9 mouse cellular contexts compared by ENCODE assay signal in genomic region chr2:156430326-156430725, GRCm38 (mm10). TPM values are rescaled to one million over a fixed set of nuclear protein-coding genes. Genes with fewer than 3 reads are reported as not detected.
DNase-seq lines count a peak whose midpoint lies in the region; ATAC-seq lines count a peak whose summit lies in the region.
"Had no signal": no experiment of that assay in that cellular context is flagged by ENCODE, and none has a peak within 500 bp of the region (broad histone marks: within the 10 kb centered on the region; RNA-seq: fewer than 3 reads in every experiment).

No protein-coding gene starts in this region.

- no peaks in the 10 kb centered on the region for H3K27me3 ChIP-seq in kidney, embryonic 15.5 days
- no peaks in the 10 kb centered on the region for H3K27me3 ChIP-seq in embryonic facial prominence, embryonic 15.5 days
- no peaks in the 10 kb centered on the region for H3K27me3 ChIP-seq in intestine, embryonic 16.5 days (replicated peaks; ENCODE audit: control insufficient read depth, insufficient read depth, low read length)

- H3K27ac ChIP-seq in kidney, embryonic 15.5 days = peak overlapping the region; percentile 55; the same call in 1 of the 2 replicates
- peak overlapping the region; percentile 13; the same call in 1 of the 2 replicates for H3K27ac ChIP-seq in embryonic facial prominence, embryonic 15.5 days (replicated peaks)
- no peak overlapping the region for H3K27ac ChIP-seq in intestine, embryonic 16.5 days (ENCODE audit: low read length)

- WGBS in kidney, embryonic 15.5 days = 16% methylated on average over 4 of the region's 4 CpGs
- 15% methylated on average over 4 of the region's 4 CpGs for WGBS in embryonic facial prominence, embryonic 15.5 days
- 31% methylated on average over 4 of the region's 4 CpGs for WGBS in intestine, embryonic 16.5 days

- no peaks in the 10 kb centered on the region for H3K36me3 ChIP-seq in kidney, embryonic 15.5 days
- no peaks in the 10 kb centered on the region for H3K36me3 ChIP-seq in embryonic facial prominence, embryonic 15.5 days
- no peaks in the 10 kb centered on the region for H3K36me3 ChIP-seq in intestine, embryonic 16.5 days (ENCODE audit: control insufficient read depth, insufficient read depth, low read length)
- H3K36me3 ChIP-seq: G1E had no signal

- no peak overlapping the region for H3K4me2 ChIP-seq in kidney, embryonic 15.5 days
- no peak overlapping the region for H3K4me2 ChIP-seq in embryonic facial prominence, embryonic 15.5 days (replicated peaks)
- no peak overlapping the region for H3K4me2 ChIP-seq in intestine, embryonic 16.5 days (ENCODE audit: low read depth, low read length)

- peaks cover 35% of the 10 kb centered on the region for H3K4me1 ChIP-seq in kidney, embryonic 15.5 days
- H3K4me1 ChIP-seq in embryonic facial prominence, embryonic 15.5 days = peaks cover 25% of the 10 kb centered on the region
- H3K4me1 ChIP-seq in intestine, embryonic 16.5 days (ENCODE audit: control insufficient read depth, insufficient read depth, low read length) = peaks cover 22% of the 10 kb centered on the region

- no peaks in the 10 kb centered on the region for H3K9me3 ChIP-seq in kidney, embryonic 15.5 days (replicated peaks)
- no peaks in the 10 kb centered on the region for H3K9me3 ChIP-seq in embryonic facial prominence, embryonic 15.5 days (replicated peaks)
- H3K9me3 ChIP-seq in intestine, embryonic 16.5 days (ENCODE audit: control insufficient read depth, low read length) = no peaks in the 10 kb centered on the region
- H3K9me3 ChIP-seq: G1E had no signal

- H3K4me3 ChIP-seq in kidney, embryonic 15.5 days (replicated peaks) = no peak overlapping the region
- no peak overlapping the region for H3K4me3 ChIP-seq in embryonic facial prominence, embryonic 15.5 days (replicated peaks)
- no peak overlapping the region for H3K4me3 ChIP-seq in intestine, embryonic 16.5 days (ENCODE audit: low read length)

- DNase-seq in kidney, adult 11 months = no peak
- DNase-seq in 3T3-L1 (ENCODE audit: low read depth, low spot score) = peak; percentile 93
- peak; percentile 20 for DNase-seq in MN1 (ENCODE audit: low spot score)
- DNase-seq in heart, adult 8-10 months (ENCODE audit: low spot score) = no peak
- DNase-seq: retina, postnatal 1 day had no signal

- ATAC-seq in kidney, embryonic 15.5 days (replicated peaks; ENCODE audit: low FRiP score) = no peak
- ATAC-seq in embryonic facial prominence, embryonic 15.5 days (ENCODE audit: insufficient number of reproducible peaks, low FRiP score, low TSS enrichment, low read depth) = peak; percentile 43; the same call in 1 of the 2 replicates
- no peak for ATAC-seq in intestine, embryonic 16.5 days

- no peak overlapping the region for H3K9ac ChIP-seq in kidney, embryonic 15.5 days
- H3K9ac ChIP-seq in embryonic facial prominence, embryonic 15.5 days = no peak overlapping the region
- H3K9ac ChIP-seq in intestine, embryonic 16.5 days (ENCODE audit: low read depth, low read length) = no peak overlapping the region

RNA-seq across cellular contexts. Expression of gene Epb41l1, which starts 9.6 kb away (rescaled TPM):
- 2.3 and 2.8 TPM in 2 replicates for polyA plus RNA-seq in kidney, embryonic 15.5 days (2015; fragmentation: Nextera tagmentation; extraction: Ambion mirVana)
- polyA plus RNA-seq in embryonic facial prominence, embryonic 15.5 days (2015; fragmentation: Nextera tagmentation; extraction: Ambion mirVana) = 3.4 and 3.8 TPM in 2 replicates
- 1.7 and 2.0 TPM in 2 replicates for polyA plus RNA-seq in intestine, embryonic 16.5 days (2015; fragmentation: Nextera tagmentation; extraction: Ambion mirVana)
- total RNA-seq in heart, adult 8-10 months (2022) = 1 to 10 TPM; 6.5 to 9.4 (median 7.6) TPM

Comparison
In these comparisons a context has a peak if more than half of its experiments do, and no peak if none do; other contexts are left out.
1. DNase-seq: peak in 3T3-L1 (single experiment) and MN1 (single experiment); none in kidney, adult 11 months (single experiment) and heart, adult 8-10 months (single experiment).